In genomic region chr14:48058234-48058868, GRCm38 (mm10) we compare ENCODE assay signal across 20 mouse cellular contexts.
A peak's percentile ranks its signal among the peaks of the same experiment; 100 is the strongest.
DNase-seq lines count a peak whose midpoint lies in the region; ATAC-seq and TF ChIP-seq lines count a peak whose summit lies in the region.
"Had no signal": no experiment of that assay in that cellular context is flagged by ENCODE, and none has a peak within 500 bp of the region (broad histone marks: within the 10 kb centered on the region; RNA-seq: fewer than 3 reads in every experiment).

No protein-coding gene starts in this region.

- no peaks in the 10 kb centered on the region for H3K4me1 ChIP-seq in intestine, embryonic 14.5 days (replicated peaks; ENCODE audit: control insufficient read depth, insufficient read depth, low read length)
- H3K4me1 ChIP-seq in intestine, postnatal 0 days (replicated peaks; ENCODE audit: control insufficient read depth, insufficient read depth, low read length): no peaks in the 10 kb centered on the region
- no peaks in the 10 kb centered on the region for H3K4me1 ChIP-seq in lung, postnatal 0 days (ENCODE audit: insufficient read depth, low read depth, low read length)
- no peaks in the 10 kb centered on the region for H3K4me1 ChIP-seq in intestine, embryonic 16.5 days (ENCODE audit: control insufficient read depth, insufficient read depth, low read length)
- H3K4me1 ChIP-seq in stomach, embryonic 16.5 days (ENCODE audit: control insufficient read depth, insufficient read depth, low read length): peaks cover 8% of the 10 kb centered on the region; the same call in 1 of the 2 replicates
- H3K4me1 ChIP-seq: forebrain, embryonic 13.5 days; hindbrain, embryonic 13.5 days had no signal

- 72% methylated on average over 9 of the region's 9 CpGs for WGBS in intestine, embryonic 14.5 days
- WGBS in intestine, postnatal 0 days: 51% methylated on average over 9 of the region's 9 CpGs
- 63% methylated on average over 9 of the region's 9 CpGs for WGBS in lung, postnatal 0 days
- 65% methylated on average over 9 of the region's 9 CpGs for WGBS in intestine, embryonic 16.5 days
- WGBS in stomach, embryonic 16.5 days: 65% methylated on average over 9 of the region's 9 CpGs

- no peak overlapping the region for H3K4me3 ChIP-seq in intestine, embryonic 14.5 days (ENCODE audit: low read depth, low read length)
- no peak overlapping the region for H3K4me3 ChIP-seq in intestine, postnatal 0 days (ENCODE audit: low read depth, low read length)
- no peak overlapping the region for H3K4me3 ChIP-seq in lung, postnatal 0 days (ENCODE audit: low read depth, low read length)
- H3K4me3 ChIP-seq in intestine, embryonic 16.5 days (ENCODE audit: low read length): no peak overlapping the region
- no peak overlapping the region for H3K4me3 ChIP-seq in stomach, embryonic 16.5 days (replicated peaks; ENCODE audit: low read length)
- H3K4me3 ChIP-seq: embryonic facial prominence, embryonic 10.5 days; forebrain, embryonic 13.5 days; heart, embryonic 10.5 days; hindbrain, embryonic 13.5 days had no signal

- no peak overlapping the region for H3K4me2 ChIP-seq in intestine, embryonic 14.5 days (ENCODE audit: low read length)
- H3K4me2 ChIP-seq in intestine, postnatal 0 days (replicated peaks; ENCODE audit: low read depth): no peak overlapping the region
- H3K4me2 ChIP-seq in lung, postnatal 0 days (replicated peaks; ENCODE audit: low read depth, low read length): no peak overlapping the region
- H3K4me2 ChIP-seq in intestine, embryonic 16.5 days (ENCODE audit: low read depth, low read length): no peak overlapping the region
- H3K4me2 ChIP-seq in stomach, embryonic 16.5 days (ENCODE audit: low read depth, low read length): no peak overlapping the region
- H3K4me2 ChIP-seq: forebrain, embryonic 13.5 days; hindbrain, embryonic 13.5 days had no signal

- no peaks in the 10 kb centered on the region for H3K27me3 ChIP-seq in intestine, embryonic 14.5 days (replicated peaks; ENCODE audit: control insufficient read depth, insufficient read depth, low read length)
- no peaks in the 10 kb centered on the region for H3K27me3 ChIP-seq in intestine, postnatal 0 days (replicated peaks; ENCODE audit: control insufficient read depth, insufficient read depth, low read length)
- H3K27me3 ChIP-seq in lung, postnatal 0 days (replicated peaks; ENCODE audit: insufficient read depth, low read length): no peaks in the 10 kb centered on the region
- H3K27me3 ChIP-seq in intestine, embryonic 16.5 days (replicated peaks; ENCODE audit: control insufficient read depth, insufficient read depth, low read length): no peaks in the 10 kb centered on the region
- no peaks in the 10 kb centered on the region for H3K27me3 ChIP-seq in stomach, embryonic 16.5 days (ENCODE audit: control insufficient read depth, insufficient read depth, low read length)
- H3K27me3 ChIP-seq: forebrain, embryonic 13.5 days; hindbrain, embryonic 13.5 days had no signal

- DNase-seq in intestine, embryonic 14.5 days (ENCODE audit: low spot score): no peak
- peak; percentile 5 for DNase-seq in lung, postnatal 0 days (ENCODE audit: low spot score)
- no peak for DNase-seq in lung, postnatal 14 days
- DNase-seq in adipocyte (ENCODE audit: low spot score): no peak
- DNase-seq: adrenal gland, adult 2 months; adrenal gland, postnatal 25 days; cerebellum, adult 2 months; cerebellum, postnatal 10 days; gastrocnemius, postnatal 36 days; heart, adult 18-20 months; heart, postnatal 10 days had no signal

- 0 out of 2 replicates have a peak, but pooled peaks have one; percentile 43 for ATAC-seq in intestine, embryonic 14.5 days (replicated peaks; ENCODE audit: low FRiP score, low TSS enrichment, low read depth)
- no peak for ATAC-seq in intestine, postnatal 0 days
- ATAC-seq in lung, postnatal 0 days: no peak
- peak; percentile 48; the same call in 1 of the 2 replicates for ATAC-seq in intestine, embryonic 16.5 days
- ATAC-seq in stomach, embryonic 16.5 days (ENCODE audit: insufficient read depth, low FRiP score): peak; percentile 93
- ATAC-seq in cerebellum, adult (ENCODE audit: insufficient number of reproducible peaks, low FRiP score, low TSS enrichment): no peak
- ATAC-seq: activated CD4-positive, CD25-positive, alpha-beta regulatory T cell, adult 4 months; forebrain, embryonic 13.5 days had no signal

- H3K36me3 ChIP-seq in intestine, embryonic 14.5 days (ENCODE audit: control insufficient read depth, insufficient read depth, low read length): no peaks in the 10 kb centered on the region
- H3K36me3 ChIP-seq in intestine, postnatal 0 days (ENCODE audit: control insufficient read depth, insufficient read depth): no peaks in the 10 kb centered on the region
- no peaks in the 10 kb centered on the region for H3K36me3 ChIP-seq in lung, postnatal 0 days (ENCODE audit: insufficient read depth, low read length)
- H3K36me3 ChIP-seq in intestine, embryonic 16.5 days (ENCODE audit: control insufficient read depth, insufficient read depth, low read length): no peaks in the 10 kb centered on the region
- H3K36me3 ChIP-seq in stomach, embryonic 16.5 days (ENCODE audit: control insufficient read depth, insufficient read depth, low read length): no peaks in the 10 kb centered on the region
- H3K36me3 ChIP-seq: embryonic facial prominence, embryonic 10.5 days; heart, embryonic 10.5 days; hindbrain, embryonic 13.5 days had no signal

- no peak for TF ChIP-seq EP300 in lung, postnatal 0 days (IDR thresholded peaks at IDR 0.05)

- H3K9me3 ChIP-seq in intestine, embryonic 14.5 days (ENCODE audit: control insufficient read depth, low read length): no peaks in the 10 kb centered on the region
- no peaks in the 10 kb centered on the region for H3K9me3 ChIP-seq in intestine, postnatal 0 days (ENCODE audit: control insufficient read depth)
- no peaks in the 10 kb centered on the region for H3K9me3 ChIP-seq in lung, postnatal 0 days (ENCODE audit: low read length)
- no peaks in the 10 kb centered on the region for H3K9me3 ChIP-seq in intestine, embryonic 16.5 days (ENCODE audit: control insufficient read depth, low read length)
- no peaks in the 10 kb centered on the region for H3K9me3 ChIP-seq in stomach, embryonic 16.5 days (replicated peaks; ENCODE audit: control insufficient read depth, low read length)
- H3K9me3 ChIP-seq: embryonic facial prominence, embryonic 10.5 days; heart, embryonic 10.5 days; hindbrain, embryonic 13.5 days had no signal

- no peak overlapping the region for H3K9ac ChIP-seq in intestine, embryonic 14.5 days (ENCODE audit: low read length)
- H3K9ac ChIP-seq in intestine, postnatal 0 days (ENCODE audit: low read depth, low read length): no peak overlapping the region
- no peak overlapping the region for H3K9ac ChIP-seq in lung, postnatal 0 days (replicated peaks; ENCODE audit: low read depth)
- H3K9ac ChIP-seq in intestine, embryonic 16.5 days (ENCODE audit: low read depth, low read length): no peak overlapping the region
- H3K9ac ChIP-seq in stomach, embryonic 16.5 days (ENCODE audit: low read length): no peak overlapping the region
- H3K9ac ChIP-seq: forebrain, embryonic 13.5 days; hindbrain, embryonic 13.5 days had no signal

- no peak overlapping the region for H3K27ac ChIP-seq in intestine, embryonic 14.5 days (ENCODE audit: low read depth)
- H3K27ac ChIP-seq in intestine, postnatal 0 days (ENCODE audit: low read depth, low read length): no peak overlapping the region
- no peak overlapping the region for H3K27ac ChIP-seq in lung, postnatal 0 days (ENCODE audit: low read length)
- H3K27ac ChIP-seq in intestine, embryonic 16.5 days (ENCODE audit: low read length): no peak overlapping the region
- peak overlapping the region; percentile 43 for H3K27ac ChIP-seq in stomach, embryonic 16.5 days (ENCODE audit: low read length)
- H3K27ac ChIP-seq: embryonic facial prominence, embryonic 10.5 days; forebrain, embryonic 13.5 days; heart, embryonic 10.5 days; hindbrain, embryonic 13.5 days had no signal

- no peak for TF ChIP-seq CTCF in intestine, postnatal 0 days (IDR thresholded peaks at IDR 0.05; ENCODE audit: low read depth)
- no peak for TF ChIP-seq CTCF in lung, postnatal 0 days (IDR thresholded peaks at IDR 0.05)

Comparison
In these comparisons a context has a peak if more than half of its experiments do, and no peak if none do; other contexts are left out.
1. ATAC-seq: peak in intestine, embryonic 14.5 days (single experiment), intestine, embryonic 16.5 days (single experiment) and stomach, embryonic 16.5 days (single experiment); none in intestine, postnatal 0 days (single experiment), lung, postnatal 0 days (single experiment) and cerebellum, adult (single experiment).